Mouse (Mus musculus): Measurements from ENCODE around the gene Col12a1. TPM values are rescaled to one million over a fixed set of nuclear protein-coding genes. Genes with fewer than 3 reads are reported as not detected.

Col12a1 gene
- polyA plus RNA-seq, 1 experiment from 2014 or later: 0.10 TPM

GRCm38 (mm10) chr9:79648587-79648986 lies 70.0 kb downstream of the Col12a1 start:
- H3K4me3 ChIP-seq (ENCODE audit: inconsistent target): no peak overlapping the region
- no peaks in the 10 kb centered on the region for H3K36me3 ChIP-seq (ENCODE audit: inconsistent target)
- WGBS (ENCODE audit: missing documents): 91% methylated on average over 9 of the region's 9 CpGs
- H3K27ac ChIP-seq: no peak overlapping the region
- H3K79me2 ChIP-seq (ENCODE audit: inconsistent target): no peaks in the 10 kb centered on the region

- WGBS (ENCODE audit: missing documents): 92% methylated on average over 3 of the region's 3 CpGs
- H3K4me3 ChIP-seq (ENCODE audit: inconsistent target): no peak overlapping the region
- H3K36me3 ChIP-seq (ENCODE audit: inconsistent target): no peaks in the 10 kb centered on the region
Observed at GRCm38 (mm10) chr9:79645757-79646156, 72.9 kb downstream of the Col12a1 start.

GRCm38 (mm10) chr9:79639430-79640090 lies 79.1 kb downstream of the Col12a1 start:
- Histone ChIP-seq H3K27ac (no peak overlapping the region), H3K4me3 (ENCODE audit: inconsistent target) (no peak overlapping the region), H3K79me2 (ENCODE audit: inconsistent target) (no peaks in the 10 kb centered on the region), H3K36me3 (ENCODE audit: inconsistent target) (no peaks in the 10 kb centered on the region)
- WGBS (ENCODE audit: missing documents): 63% methylated on average over 8 of the region's 11 CpGs

More at GRCm38 (mm10) chr9:79645757-79646156, 72.9 kb downstream of the Col12a1 start:
- Histone ChIP-seq H3K27ac (no peak overlapping the region), H3K79me2 (ENCODE audit: inconsistent target) (no peaks in the 10 kb centered on the region)

GRCm38 (mm10) chr9:79637879-79638278 lies 80.8 kb downstream of the Col12a1 start:
- 76% methylated on average over 4 of the region's 4 CpGs for WGBS (ENCODE audit: missing documents)
- Histone ChIP-seq H3K79me2 (ENCODE audit: inconsistent target) (no peaks in the 10 kb centered on the region), H3K36me3 (ENCODE audit: inconsistent target) (no peaks in the 10 kb centered on the region), H3K4me3 (ENCODE audit: inconsistent target) (no peak overlapping the region), H3K27ac (no peak overlapping the region)

GRCm38 (mm10) chr9:79634076-79634475 lies 84.6 kb downstream of the Col12a1 start:
- H3K4me3 ChIP-seq (ENCODE audit: inconsistent target): no peak overlapping the region
- WGBS (ENCODE audit: missing documents): 94% methylated on average over 1 of the region's 1 CpGs
- H3K36me3 ChIP-seq (ENCODE audit: inconsistent target): no peaks in the 10 kb centered on the region
- no peaks in the 10 kb centered on the region for H3K79me2 ChIP-seq (ENCODE audit: inconsistent target)
- no peak overlapping the region for H3K27ac ChIP-seq

GRCm38 (mm10) chr9:79631186-79631585 lies 87.4 kb downstream of the Col12a1 start:
- WGBS (ENCODE audit: missing documents): 98% methylated on average over 7 of the region's 7 CpGs

GRCm38 (mm10) chr9:79618839-79619597 lies 99.6 kb downstream of the Col12a1 start:
- Histone ChIP-seq H3K36me3 (ENCODE audit: inconsistent target) (no peaks in the 10 kb centered on the region), H3K27ac (no peak overlapping the region), H3K79me2 (ENCODE audit: inconsistent target) (no peaks in the 10 kb centered on the region), H3K4me3 (ENCODE audit: inconsistent target) (no peak overlapping the region)
- WGBS (ENCODE audit: missing documents): 87% methylated on average over 6 of the region's 6 CpGs

More at GRCm38 (mm10) chr9:79631186-79631585, 87.4 kb downstream of the Col12a1 start:
- no peaks in the 10 kb centered on the region for H3K36me3 ChIP-seq (ENCODE audit: inconsistent target)
- H3K27ac ChIP-seq: no peak overlapping the region
- H3K4me3 ChIP-seq (ENCODE audit: inconsistent target): no peak overlapping the region
- H3K79me2 ChIP-seq (ENCODE audit: inconsistent target): no peaks in the 10 kb centered on the region

GRCm38 (mm10) chr9:79617336-79617735 lies 101.3 kb downstream of the Col12a1 start:
- 32% methylated on average over 3 of the region's 3 CpGs for WGBS (ENCODE audit: missing documents)
- no peaks in the 10 kb centered on the region for H3K36me3 ChIP-seq (ENCODE audit: inconsistent target)
- H3K27ac ChIP-seq: no peak overlapping the region
- no peaks in the 10 kb centered on the region for H3K79me2 ChIP-seq (ENCODE audit: inconsistent target)
- H3K4me3 ChIP-seq (ENCODE audit: inconsistent target): no peak overlapping the region

GRCm38 (mm10) chr9:79616040-79616439 lies 102.6 kb downstream of the Col12a1 start:
- WGBS (ENCODE audit: missing documents): 93% methylated on average over 5 of the region's 5 CpGs
- Histone ChIP-seq H3K79me2 (ENCODE audit: inconsistent target) (no peaks in the 10 kb centered on the region), H3K4me3 (ENCODE audit: inconsistent target) (no peak overlapping the region), H3K36me3 (ENCODE audit: inconsistent target) (no peaks in the 10 kb centered on the region), H3K27ac (no peak overlapping the region)

- H3K27ac ChIP-seq: no peak overlapping the region
- WGBS (ENCODE audit: missing documents): 89% methylated on average over 6 of the region's 6 CpGs
- H3K4me3 ChIP-seq (ENCODE audit: inconsistent target): no peak overlapping the region
- no peaks in the 10 kb centered on the region for H3K36me3 ChIP-seq (ENCODE audit: inconsistent target)
- H3K79me2 ChIP-seq (ENCODE audit: inconsistent target): no peaks in the 10 kb centered on the region
Observed at GRCm38 (mm10) chr9:79610286-79610685, 108.3 kb downstream of the Col12a1 start.

- no peak overlapping the region for H3K4me3 ChIP-seq (ENCODE audit: inconsistent target)
- 67% methylated on average over 4 of the region's 4 CpGs for WGBS (ENCODE audit: missing documents)
- no peaks in the 10 kb centered on the region for H3K36me3 ChIP-seq (ENCODE audit: inconsistent target)
- no peak overlapping the region for H3K27ac ChIP-seq
- H3K79me2 ChIP-seq (ENCODE audit: inconsistent target): no peaks in the 10 kb centered on the region
Observed at GRCm38 (mm10) chr9:79609661-79610060, 109.0 kb downstream of the Col12a1 start.

- H3K27ac ChIP-seq: no peak overlapping the region
- no peaks in the 10 kb centered on the region for H3K36me3 ChIP-seq (ENCODE audit: inconsistent target)
- 75% methylated on average over 1 of the region's 1 CpGs for WGBS (ENCODE audit: missing documents)
- no peak overlapping the region for H3K4me3 ChIP-seq (ENCODE audit: inconsistent target)
- H3K79me2 ChIP-seq (ENCODE audit: inconsistent target): no peaks in the 10 kb centered on the region
Observed at GRCm38 (mm10) chr9:79608795-79609194, 109.8 kb downstream of the Col12a1 start.

- Histone ChIP-seq H3K36me3 (ENCODE audit: inconsistent target) (no peaks in the 10 kb centered on the region), H3K27ac (no peak overlapping the region), H3K79me2 (ENCODE audit: inconsistent target) (no peaks in the 10 kb centered on the region), H3K4me3 (ENCODE audit: inconsistent target) (no peak overlapping the region)
- 81% methylated on average over 4 of the region's 4 CpGs for WGBS (ENCODE audit: missing documents)
Observed at GRCm38 (mm10) chr9:79608062-79608531, 110.5 kb downstream of the Col12a1 start.

- Histone ChIP-seq H3K36me3 (ENCODE audit: inconsistent target) (no peaks in the 10 kb centered on the region), H3K79me2 (ENCODE audit: inconsistent target) (no peaks in the 10 kb centered on the region), H3K4me3 (ENCODE audit: inconsistent target) (no peak overlapping the region), H3K27ac (no peak overlapping the region)
- 91% methylated on average over 5 of the region's 5 CpGs for WGBS (ENCODE audit: missing documents)
Observed at GRCm38 (mm10) chr9:79606122-79606521, 112.5 kb downstream of the Col12a1 start.

- no peak overlapping the region for H3K27ac ChIP-seq
- H3K79me2 ChIP-seq (ENCODE audit: inconsistent target): no peaks in the 10 kb centered on the region
- no peaks in the 10 kb centered on the region for H3K36me3 ChIP-seq (ENCODE audit: inconsistent target)
- WGBS (ENCODE audit: missing documents): 59% methylated on average over 5 of the region's 5 CpGs
- no peak overlapping the region for H3K4me3 ChIP-seq (ENCODE audit: inconsistent target)
Observed at GRCm38 (mm10) chr9:79605722-79606121, 112.9 kb downstream of the Col12a1 start.

All from macrophage (primary cell).